Mouse (Mus musculus) lung, adult 2 months (tissue): ENCODE data around the gene Cd209b.

ENCODE experiments used
- CTCF ChIP-seq: fragments of 200-500 bp; IDR thresholded peaks from 2 replicates; pipeline ENCODE4 v1.5.1; 2011; ENCODE audit warnings: mild to moderate bottlenecking, low read length, control low read depth; ENCODE audit not compliant: insufficient read depth
- POLR2A ChIP-seq: fragments of 200-500 bp; IDR thresholded peaks from 2 replicates; pipeline ENCODE4 v1.6.1; 2011; ENCODE audit warnings: low read depth, mild to moderate bottlenecking, control low read depth, low read length, borderline replicate concordance; ENCODE audit errors: extremely low read depth

GRCm38 (mm10) chr8:3956037-3956436, 29.4 kb upstream of the Cd209b start:
- TF ChIP-seq POLR2A (no peak), CTCF (peak; percentile 39; the same call in 1 of the 2 replicates)
